Mouse (Mus musculus) macrophage (primary cell): ENCODE measurements around the gene Ykt6. TPM values are rescaled to one million over a fixed set of nuclear protein-coding genes. Genes with fewer than 3 reads are reported as not detected.
A peak's percentile ranks its signal among the peaks of the same experiment; 100 is the strongest.

Source experiments
- H3K27ac ChIP-seq: fragments of 350-480 bp; formaldehyde crosslinking; 2 replicates; pipeline ENCODE4 v1.9.0; 2021
- H3K36me3 ChIP-seq: fragments of 350-480 bp; formaldehyde crosslinking; 2 replicates; pipeline ENCODE4 v1.9.0; 2021; ENCODE audit errors: inconsistent target
- H3K4me3 ChIP-seq: fragments of 350-480 bp; formaldehyde crosslinking; 2 replicates; pipeline ENCODE4 v1.9.0; 2021; ENCODE audit errors: inconsistent target
- H3K79me2 ChIP-seq: fragments of 350-480 bp; formaldehyde crosslinking; 2 replicates; pipeline ENCODE4 v1.9.0; 2021; ENCODE audit errors: inconsistent target
- WGBS: methylation state at CpG from one replicate; pipeline ENCODE4 v1.1.7; 2026; ENCODE audit warnings: inconsistent platforms; ENCODE audit not compliant: missing documents; 5-methylcytosine and 5-hydroxymethylcytosine counted together
- polyA plus RNA-seq: library from polyadenylated mRNA; stranded (reverse); fragments of 250-400 nt; gene quantifications from 3 replicates; pipeline ENCODE4 v1.2.4, GENCODE M21; 2018; ENCODE audit warnings: inconsistent platforms
- total RNA-seq, 78 experiments: library from RNA; depleted of rRNA; stranded (reverse); fragments of 250-400 nt; gene quantifications; 1 replicate in 9 of 78; 2 replicates in 24 of 78; 3 replicates in 43 of 78; 4 replicates in 2 of 78; pipeline ENCODE4 v1.2.4; 2018; ENCODE audit warnings: inconsistent platforms in 56 of 78

Gene Ykt6
- 100 to 1,000 TPM in 4 of 26 experiments, 10 to 100 TPM in 22; 36.5 to 126 (median 54.7) TPM for total RNA-seq (2018; cell fraction: chromatin; rRNA removed)
- 10 to 100 TPM; 65.3 to 97.8 (median 78.9) TPM for total RNA-seq (2018; cell fraction: cytosol; rRNA removed)
- total RNA-seq (2018; cell fraction: nucleus; rRNA removed): 100 to 1,000 TPM in 1 of 26 experiments, 10 to 100 TPM in 25; 46.1 to 103 (median 58.1) TPM
- polyA plus RNA-seq: 70.9 to 138 TPM (median 77.0 TPM) in 3 replicates

- peak within 1 kb of the TSS; percentile 67 for H3K27ac ChIP-seq
- H3K79me2 ChIP-seq: peaks cover 48% of the 10 kb centered on the region
- H3K4me3 ChIP-seq: peak within 1 kb of the TSS; percentile 87
- no peaks in the 10 kb centered on the region for H3K36me3 ChIP-seq
- 1% methylated on average over 70 of the region's 71 CpGs for WGBS
Measured at GRCm38 (mm10) chr11:5955546-5956276, at the start of gene Ykt6. TSS of gene Ykt6 (plus strand) at chr11:5955693.

DNA sequence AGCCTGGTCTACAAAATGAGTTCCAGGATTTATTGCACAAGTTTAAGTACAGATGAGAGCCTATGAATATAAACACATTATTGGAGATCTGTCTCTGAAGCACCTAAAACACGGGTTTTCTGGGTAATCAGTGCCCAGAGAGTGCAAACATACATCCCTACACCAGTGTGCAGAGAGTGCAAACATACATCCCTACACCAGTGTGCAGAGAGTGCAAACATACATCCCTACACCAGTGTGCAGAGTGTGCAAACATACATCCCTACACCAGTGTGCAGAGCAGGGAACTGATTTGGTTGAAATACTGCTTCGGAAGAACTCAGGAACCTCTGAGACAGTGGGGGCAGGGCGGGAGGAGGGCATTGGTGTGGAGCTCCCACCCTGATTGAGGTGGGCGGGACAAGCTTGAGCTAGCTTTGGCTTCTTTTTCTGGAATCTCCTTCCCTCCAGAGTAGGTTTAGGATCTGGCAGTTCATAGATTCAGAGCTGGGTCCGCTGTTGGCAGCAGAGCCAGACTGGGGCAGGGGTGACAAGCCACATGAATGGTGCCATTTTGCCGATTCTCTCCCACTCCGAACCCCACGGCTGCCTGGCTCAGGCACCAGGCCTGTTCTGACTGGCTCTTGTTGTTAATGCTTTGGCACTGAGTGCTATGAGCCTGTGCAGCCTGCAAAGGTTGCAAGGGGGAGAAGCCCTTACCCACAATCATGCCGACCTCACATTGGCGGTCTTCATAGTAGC is 49.5 kb upstream of the Ykt6 start:
- Histone ChIP-seq H3K79me2 (no peaks in the 10 kb centered on the region), H3K36me3 (no peaks in the 10 kb centered on the region), H3K4me3 (no peak overlapping the region), H3K27ac (no peak overlapping the region)
- 81% methylated on average over 10 of the region's 10 CpGs for WGBS

DNA sequence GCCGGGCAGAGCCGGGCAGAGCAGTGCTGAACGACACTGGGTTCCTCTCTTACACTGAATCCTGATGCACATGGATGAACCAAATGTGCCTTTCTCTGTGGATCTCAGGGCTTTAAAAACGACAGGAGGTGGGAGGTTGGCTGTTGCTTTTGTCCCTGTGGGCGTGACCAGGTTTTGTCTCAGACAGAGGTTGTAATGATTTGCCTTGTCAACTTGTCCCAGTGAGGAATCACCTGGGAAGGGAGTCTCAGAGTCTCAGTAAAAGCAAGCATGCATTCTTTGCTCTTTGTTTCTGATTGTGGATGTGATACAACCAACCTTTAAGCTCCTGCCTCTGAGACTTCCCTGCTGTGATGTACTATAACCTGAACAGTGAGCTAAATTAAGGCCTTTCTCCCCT is 48.4 kb upstream of the Ykt6 start:
- Histone ChIP-seq H3K79me2 (no peaks in the 10 kb centered on the region), H3K4me3 (no peak overlapping the region), H3K27ac (no peak overlapping the region), H3K36me3 (no peaks in the 10 kb centered on the region)
- WGBS: 75% methylated on average over 5 of the region's 5 CpGs

- no peak overlapping the region for H3K4me3 ChIP-seq
- 94% methylated on average over 4 of the region's 4 CpGs for WGBS
- H3K79me2 ChIP-seq: no peaks in the 10 kb centered on the region
- no peak overlapping the region for H3K27ac ChIP-seq
- H3K36me3 ChIP-seq: no peaks in the 10 kb centered on the region
Measured at GRCm38 (mm10) chr11:5908642-5909041, 46.9 kb upstream of the Ykt6 start.

- Histone ChIP-seq H3K27ac (no peak overlapping the region), H3K4me3 (no peak overlapping the region), H3K36me3 (no peaks in the 10 kb centered on the region), H3K79me2 (no peaks in the 10 kb centered on the region)
- 22% methylated on average over 5 of the region's 5 CpGs for WGBS
Measured at GRCm38 (mm10) chr11:5912635-5913034, 42.9 kb upstream of the Ykt6 start.

DNA sequence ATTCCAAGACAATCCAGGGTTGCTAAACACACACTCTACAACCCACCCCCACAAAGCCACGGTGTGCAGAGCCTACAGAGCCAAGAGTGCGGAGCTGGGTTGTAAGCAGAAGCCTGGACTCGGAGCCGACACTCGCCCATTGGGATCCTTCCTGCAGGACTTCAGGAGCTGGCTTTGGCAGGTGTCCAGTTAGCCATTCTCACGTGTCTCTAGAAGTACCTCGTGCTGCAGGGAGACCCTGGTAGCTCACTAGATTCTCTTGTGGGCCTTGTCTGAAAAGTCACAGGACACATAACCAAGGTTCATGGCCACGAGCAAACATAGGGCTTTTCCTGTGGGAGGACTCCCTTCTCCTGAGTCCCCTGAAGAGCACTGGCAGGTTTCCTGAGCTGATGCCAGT is 42.2 kb upstream of the Ykt6 start:
- H3K4me3 ChIP-seq: no peak overlapping the region
- WGBS: 73% methylated on average over 8 of the region's 8 CpGs
- no peaks in the 10 kb centered on the region for H3K36me3 ChIP-seq
- H3K79me2 ChIP-seq: no peaks in the 10 kb centered on the region
- no peak overlapping the region for H3K27ac ChIP-seq

- Histone ChIP-seq H3K4me3 (no peak overlapping the region), H3K79me2 (no peaks in the 10 kb centered on the region), H3K36me3 (no peaks in the 10 kb centered on the region), H3K27ac (no peak overlapping the region)
- 73% methylated on average over 4 of the region's 4 CpGs for WGBS
Measured at GRCm38 (mm10) chr11:5913936-5914335, 41.6 kb upstream of the Ykt6 start.

DNA sequence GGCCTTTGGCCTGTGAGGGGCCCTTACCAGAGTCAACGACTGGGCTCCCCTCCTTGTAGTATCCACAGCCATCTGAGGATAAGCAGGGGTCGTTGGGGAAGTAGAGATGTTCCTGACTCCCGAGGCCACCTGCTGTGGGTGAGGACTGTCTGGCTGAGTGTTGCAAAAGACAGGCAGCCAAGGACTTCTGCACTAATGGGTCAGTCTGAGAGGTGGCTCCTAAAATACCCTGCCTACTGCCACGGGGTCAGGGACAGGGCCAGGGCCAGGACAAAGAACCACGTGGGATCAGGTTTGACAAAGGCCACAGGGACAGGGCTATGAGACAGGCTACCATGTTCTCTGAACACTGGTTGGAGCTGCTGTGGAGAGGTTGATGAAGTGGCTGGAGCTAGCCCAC is 40.6 kb upstream of the Ykt6 start:
- WGBS: 60% methylated on average over 5 of the region's 5 CpGs
- H3K27ac ChIP-seq: no peak overlapping the region
- no peaks in the 10 kb centered on the region for H3K36me3 ChIP-seq
- no peaks in the 10 kb centered on the region for H3K79me2 ChIP-seq
- no peak overlapping the region for H3K4me3 ChIP-seq

DNA sequence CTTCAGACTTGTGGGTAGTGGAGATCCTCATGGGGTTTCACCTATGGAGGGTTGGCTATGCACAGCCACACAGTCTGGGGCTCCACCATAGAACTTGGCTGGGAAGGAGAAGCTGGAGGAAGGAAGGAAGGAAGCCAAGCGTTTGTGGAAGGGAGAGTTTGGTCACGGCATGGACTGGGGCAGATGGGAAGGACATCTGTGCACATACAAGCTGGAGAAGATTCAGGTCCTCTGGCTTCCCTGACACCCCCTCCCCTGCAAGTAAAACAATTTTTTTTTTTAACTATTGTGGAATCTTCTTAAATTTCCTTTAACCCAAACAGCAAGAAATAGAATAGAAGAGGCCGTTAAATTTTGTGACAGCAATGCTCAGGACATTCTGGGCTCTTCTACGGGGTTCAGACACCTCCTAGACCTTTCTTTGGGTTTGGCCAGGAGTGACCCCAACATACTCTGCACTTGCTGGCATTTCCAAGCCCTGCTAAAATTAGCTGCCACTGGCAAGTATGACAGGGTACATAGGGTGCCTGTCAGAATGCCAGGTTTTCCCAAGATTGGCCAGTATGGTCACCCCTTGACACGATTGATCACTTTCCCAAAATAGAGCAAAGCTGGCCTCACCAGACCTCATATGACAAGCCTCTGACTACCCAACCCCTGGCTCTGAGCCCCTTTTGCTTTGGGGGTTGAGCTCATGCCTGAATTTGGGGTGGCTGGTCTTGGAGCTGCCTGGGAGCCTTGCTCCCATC is 39.9 kb upstream of the Ykt6 start:
- no peaks in the 10 kb centered on the region for H3K36me3 ChIP-seq
- H3K4me3 ChIP-seq: no peak overlapping the region
- WGBS: 45% methylated on average over 5 of the region's 5 CpGs
- H3K79me2 ChIP-seq: no peaks in the 10 kb centered on the region
- H3K27ac ChIP-seq: no peak overlapping the region

DNA sequence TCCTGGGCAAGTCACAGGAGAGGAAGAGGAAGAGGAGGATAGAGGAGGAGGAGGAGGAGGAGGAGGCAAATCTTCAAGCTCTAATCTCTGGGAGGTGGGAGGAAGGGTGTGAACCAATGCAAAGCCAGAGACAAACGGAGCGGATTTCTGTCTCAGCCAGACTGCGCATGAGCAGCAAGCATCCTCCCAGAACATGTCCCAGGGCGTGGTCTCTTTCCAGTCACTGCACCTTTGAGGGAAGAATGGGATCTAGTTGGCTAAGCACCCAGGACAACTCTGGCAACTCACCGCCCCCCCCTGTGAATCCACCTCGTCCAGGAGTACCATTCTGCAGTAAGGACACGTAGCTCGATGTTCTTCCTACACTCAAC is 39.3 kb upstream of the Ykt6 start:
- Histone ChIP-seq H3K4me3 (no peak overlapping the region), H3K36me3 (no peaks in the 10 kb centered on the region), H3K27ac (no peak overlapping the region), H3K79me2 (no peaks in the 10 kb centered on the region)
- 91% methylated on average over 8 of the region's 8 CpGs for WGBS

- Histone ChIP-seq H3K79me2 (no peaks in the 10 kb centered on the region), H3K27ac (no peak overlapping the region), H3K4me3 (no peak overlapping the region), H3K36me3 (no peaks in the 10 kb centered on the region)
- 87% methylated on average over 2 of the region's 2 CpGs for WGBS
Measured at GRCm38 (mm10) chr11:5918111-5918510, 37.4 kb upstream of the Ykt6 start.

GRCm38 (mm10) chr11:5919606-5920005 is 35.9 kb upstream of the Ykt6 start:
- H3K36me3 ChIP-seq: no peaks in the 10 kb centered on the region
- H3K79me2 ChIP-seq: no peaks in the 10 kb centered on the region
- H3K4me3 ChIP-seq: no peak overlapping the region
- WGBS: 91% methylated on average over 4 of the region's 4 CpGs
- H3K27ac ChIP-seq: no peak overlapping the region

DNA sequence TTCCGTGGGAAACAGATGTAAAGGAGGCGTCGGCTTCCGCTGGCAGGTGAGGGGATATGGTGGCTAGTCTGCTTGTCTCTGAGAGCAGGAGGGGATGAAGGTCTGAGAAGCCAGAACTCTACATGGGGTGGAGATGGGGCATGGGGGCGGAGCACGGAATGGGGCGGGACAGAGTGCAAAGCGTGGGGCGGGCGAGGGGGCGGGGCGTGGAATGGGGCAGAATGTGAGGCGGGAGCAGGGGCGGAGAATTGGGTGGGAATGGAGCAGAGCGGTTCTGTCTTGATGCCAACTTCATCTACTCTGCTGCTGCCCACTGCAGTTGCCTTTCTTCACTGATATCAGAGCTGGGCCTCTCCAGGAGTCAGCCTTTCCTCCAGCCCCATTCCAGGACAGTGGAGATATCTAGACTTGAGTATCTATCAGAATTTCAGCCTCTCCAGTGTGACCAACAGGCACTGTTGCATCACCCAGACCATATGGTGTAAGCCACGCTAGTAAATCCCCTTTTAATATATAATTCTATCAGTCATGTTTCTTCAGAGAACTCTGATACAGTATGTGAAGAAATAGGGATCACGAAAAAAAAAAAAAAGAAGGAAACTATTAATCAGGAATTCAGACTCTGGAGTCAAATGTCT is 35.1 kb upstream of the Ykt6 start:
- H3K36me3 ChIP-seq: no peaks in the 10 kb centered on the region
- H3K27ac ChIP-seq: no peak overlapping the region
- WGBS: 35% methylated on average over 16 of the region's 17 CpGs
- H3K4me3 ChIP-seq: no peak overlapping the region
- H3K79me2 ChIP-seq: no peaks in the 10 kb centered on the region

- Histone ChIP-seq H3K4me3 (no peak overlapping the region), H3K79me2 (no peaks in the 10 kb centered on the region), H3K27ac (no peak overlapping the region), H3K36me3 (no peaks in the 10 kb centered on the region)
- 87% methylated on average over 8 of the region's 8 CpGs for WGBS
Measured at GRCm38 (mm10) chr11:5924699-5925098, 30.8 kb upstream of the Ykt6 start.
